Mouse (Mus musculus) left cerebral cortex, postnatal 14 days (tissue): Measurements from ENCODE around the gene Olfr659. TPM values are rescaled to one million over a fixed set of nuclear protein-coding genes. Genes with fewer than 3 reads are reported as not detected.

Source experiments
- DNase-seq, 2 experiments: peaks; one replicate each; pipeline ENCODE4 v3.0.0; 2021 to 2022; ENCODE audit warnings: low spot score in 2 of 2, mixed read lengths in 1 of 2
- intact Hi-C: fragments of 180-260 bp; cut with DNase I; formaldehyde crosslinking; loops from one replicate; pipeline ENCODE4 v1.15.1; 2025
- long read RNA-seq, 2 experiments: library from polyadenylated mRNA; stranded (forward); transcript quantifications; one replicate each; pipeline ENCODE4 v2.0.0; 2021
- total RNA-seq, 2 experiments: library from RNA; stranded (reverse); gene quantifications; 2 replicates each; pipeline ENCODE4 v1.2.3; 2021

The Olfr659 gene
- not detected for total RNA-seq
- long read RNA-seq, experiment 1, result 0 reads
- long read RNA-seq, experiment 2, result 0 reads

DNA sequence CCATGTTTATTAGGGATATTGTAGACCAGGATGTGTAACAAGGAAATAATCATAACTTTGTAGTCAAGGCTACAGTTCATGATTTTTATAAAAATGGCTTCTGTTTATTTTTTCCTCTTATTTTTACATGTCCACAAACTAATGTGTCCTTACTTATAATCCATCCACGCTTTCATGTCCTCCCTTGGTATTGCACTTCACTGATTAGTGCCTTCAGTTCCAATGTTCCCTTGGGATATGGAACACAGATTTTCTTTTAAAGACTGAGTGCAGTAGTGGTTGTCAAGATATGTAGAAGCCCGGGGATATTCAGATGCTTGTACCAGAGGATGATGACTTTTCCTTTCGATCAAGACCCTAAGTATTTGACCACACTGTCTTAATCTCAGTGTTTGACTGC is at the start of gene Olfr659:
Gene Olfr659, plus strand, starts transcription at position 301 of the 400 bp plus-strand sequence.
- intact Hi-C loops, result no loop called here
- DNase-seq, result no peak

DNA sequence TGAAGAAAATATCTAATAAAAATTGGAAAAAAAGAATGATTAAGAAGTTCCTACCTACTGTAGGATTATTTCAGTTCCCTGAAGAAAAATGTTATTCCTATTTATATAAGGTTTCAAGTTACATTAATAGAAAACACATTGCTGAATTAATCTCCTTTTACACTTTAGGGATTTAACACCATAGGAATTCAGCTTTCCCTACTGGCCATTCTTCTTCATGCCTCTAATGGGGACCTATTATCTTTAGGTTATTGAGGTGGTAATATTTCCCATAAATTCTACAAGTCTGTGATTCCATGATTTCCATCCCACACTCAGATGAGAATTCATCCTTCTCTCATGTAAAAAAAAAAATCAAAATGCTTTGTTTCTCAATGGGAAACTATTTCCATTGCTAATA is 42.1 kb upstream of the Olfr659 start, which contains the start of gene Olfr657:
Gene Olfr657, plus strand, starts transcription at position 301 of the 400 bp plus-strand sequence.
- intact Hi-C loops, result no loop called here
- DNase-seq, result no peak

DNA sequence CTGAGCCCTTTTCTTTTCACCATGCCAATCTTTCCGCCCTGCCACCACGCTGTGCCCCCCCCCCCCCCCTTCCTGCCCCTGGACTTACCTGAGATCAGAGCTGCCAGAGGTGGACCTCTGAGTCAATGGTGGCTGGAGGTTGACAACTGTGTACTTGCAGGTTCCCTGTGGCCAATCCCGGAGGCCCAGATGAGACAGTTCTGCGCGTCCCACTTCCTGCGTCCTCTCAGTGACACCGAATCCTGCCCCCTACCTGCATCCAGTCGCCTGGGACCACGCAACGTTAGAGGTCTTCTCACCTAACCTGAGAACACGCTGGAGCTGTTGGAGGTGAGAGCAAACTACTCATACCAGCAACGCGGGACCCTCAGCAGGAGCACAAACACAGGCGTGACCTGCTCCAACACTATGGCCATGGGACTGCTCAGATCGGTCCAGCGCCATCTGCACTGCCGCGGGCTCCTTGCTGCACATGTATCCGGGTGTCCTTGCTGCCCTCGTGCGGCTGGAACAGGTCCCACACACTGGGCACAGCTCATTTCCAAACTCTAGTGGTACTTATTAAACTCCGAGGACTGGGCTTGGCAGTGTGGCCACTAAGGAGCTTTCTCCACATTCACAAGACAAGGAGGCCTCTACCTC is 19.6 kb upstream of the Olfr659 start, which contains the start of gene Olfr658:
Gene Olfr658, minus strand, starts transcription at position 465 of the 642 bp plus-strand sequence.
- peak; percentile 13 to 37 for DNase-seq

DNA sequence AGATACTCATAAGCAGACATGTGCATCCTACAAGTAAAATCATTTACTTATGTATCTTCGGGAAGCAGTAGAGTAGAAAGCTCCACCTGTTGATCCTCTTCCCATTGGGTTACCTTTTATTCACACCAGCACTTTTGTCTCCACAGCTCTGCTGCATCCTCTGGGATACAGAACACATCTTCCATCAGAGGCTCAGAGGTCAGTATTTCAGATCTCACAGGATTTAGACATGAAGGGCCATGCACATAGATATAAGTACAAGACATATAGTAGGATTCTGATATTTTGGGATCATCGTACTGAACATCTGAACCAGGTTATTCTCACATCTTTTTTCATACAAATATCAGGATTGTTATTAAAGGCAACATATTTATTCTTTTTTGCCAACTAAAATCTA is 19.6 kb downstream of the Olfr659 start, which contains the start of gene Olfr661:
Gene Olfr661, plus strand, starts transcription at position 301 of the 400 bp plus-strand sequence.
- intact Hi-C loops, result no loop called here
- DNase-seq, result no peak

More for the DNA sequence above, 19.6 kb upstream of the Olfr659 start, which contains the start of gene Olfr658:
- intact Hi-C loops, result no loop called here

Other genes starting within 250 kb of the Olfr659 start
- under 1 TPM; 0.57 to 0.70 TPM for gene Trim30a, start 201.6 kb upstream of the Olfr659 start, total RNA-seq
- gene Trim30d, start 158.9 kb upstream of the Olfr659 start, total RNA-seq, result under 1 TPM; 0.21 to 0.55 TPM
- gene Olfr651, start 116.6 kb upstream of the Olfr659 start, total RNA-seq, result not detected
- not detected for gene Olfr652, start 105.9 kb upstream of the Olfr659 start, total RNA-seq
- gene Olfr653, start 89.4 kb upstream of the Olfr659 start, total RNA-seq, result not detected
- gene Olfr654, start 79.7 kb upstream of the Olfr659 start, total RNA-seq, result not detected
- not detected for gene Olfr655, start 65.0 kb upstream of the Olfr659 start, total RNA-seq
- not detected for gene Olfr656, start 52.8 kb upstream of the Olfr659 start, total RNA-seq
- not detected for gene Olfr657, start 42.0 kb upstream of the Olfr659 start, total RNA-seq
- not detected for gene Olfr658, start 19.4 kb upstream of the Olfr659 start, total RNA-seq
- gene Olfr661, start 19.7 kb downstream of the Olfr659 start, total RNA-seq, result not detected
- not detected for gene Usp17le, start 110.7 kb downstream of the Olfr659 start, total RNA-seq
- not detected for gene Usp17lb, start 175.8 kb downstream of the Olfr659 start, total RNA-seq
- gene Usp17la, start 190.3 kb downstream of the Olfr659 start, total RNA-seq, result not detected
- not detected for gene Olfr665, start 211.3 kb downstream of the Olfr659 start, total RNA-seq
- gene Olfr666, start 229.2 kb downstream of the Olfr659 start, total RNA-seq, result not detected